Mouse (Mus musculus) G1E-ER4 (cell line): ENCODE measurements around the gene Sdc4. TPM values are rescaled to one million over a fixed set of nuclear protein-coding genes. Genes with fewer than 3 reads are reported as not detected.

Experiments
- GATA1 ChIP-seq: IDR thresholded peaks from one replicate; pipeline ENCODE4 v1.8.0; 2012; ENCODE audit warnings: low read length, inconsistent platforms
- polyA plus RNA-seq: library from polyadenylated mRNA; stranded (reverse); fragments of >175 nt; gene quantifications from 2 replicates; pipeline ENCODE4 v1.2.3, GENCODE M21; 2012

Gene Sdc4
- polyA plus RNA-seq, result not detected in 2 replicates

DNA sequence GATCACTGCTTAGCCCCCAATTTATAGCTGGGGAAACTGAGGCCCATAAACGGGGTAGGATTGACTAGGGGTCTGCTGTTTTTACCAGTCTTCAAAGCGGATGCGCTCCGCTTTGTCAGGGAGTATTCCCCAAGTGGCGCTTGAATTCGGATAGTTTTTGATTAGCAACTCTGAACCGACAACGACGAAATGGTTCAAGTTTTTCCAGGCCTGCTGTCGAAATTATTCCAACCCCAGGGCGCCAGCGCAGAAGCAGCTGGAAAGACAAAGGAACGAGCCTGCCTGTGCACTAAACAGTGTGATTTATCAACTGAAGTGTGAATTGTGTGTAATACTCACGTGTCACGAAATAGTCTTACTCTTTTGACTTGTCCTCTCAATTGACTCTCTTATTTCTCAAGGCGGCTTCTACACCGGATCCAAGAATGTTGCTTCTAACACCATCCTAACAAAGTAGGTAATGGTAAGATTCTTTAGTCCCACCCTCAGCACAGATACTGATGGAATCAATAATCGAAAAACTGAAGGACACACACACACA, at the start of gene Sdc4:
Gene Sdc4 (minus strand): TSS at position 428 of the 541 bp plus-strand sequence.
- no peak for TF ChIP-seq GATA1

DNA sequence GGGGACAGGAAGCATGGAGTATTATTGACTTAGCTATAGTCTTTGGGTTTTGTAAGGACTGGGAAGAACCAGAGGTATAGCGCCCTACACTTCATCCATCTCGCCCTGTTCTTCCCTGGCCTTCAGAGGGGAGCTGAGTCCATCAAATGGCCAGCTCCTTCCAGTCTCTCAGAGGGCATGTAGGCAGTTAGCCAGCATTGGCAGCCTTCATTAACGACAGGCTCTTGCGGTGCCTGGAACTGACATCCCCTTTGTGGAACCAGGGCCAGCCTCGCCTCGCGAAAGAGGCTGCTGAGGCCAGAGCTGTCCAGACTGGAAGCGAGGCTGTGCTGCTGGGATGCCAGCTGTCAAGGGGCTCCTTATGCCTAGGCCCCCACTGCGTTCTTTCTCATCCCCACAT, 44.1 kb upstream of the Sdc4 start:
- no peak for TF ChIP-seq GATA1

DNA sequence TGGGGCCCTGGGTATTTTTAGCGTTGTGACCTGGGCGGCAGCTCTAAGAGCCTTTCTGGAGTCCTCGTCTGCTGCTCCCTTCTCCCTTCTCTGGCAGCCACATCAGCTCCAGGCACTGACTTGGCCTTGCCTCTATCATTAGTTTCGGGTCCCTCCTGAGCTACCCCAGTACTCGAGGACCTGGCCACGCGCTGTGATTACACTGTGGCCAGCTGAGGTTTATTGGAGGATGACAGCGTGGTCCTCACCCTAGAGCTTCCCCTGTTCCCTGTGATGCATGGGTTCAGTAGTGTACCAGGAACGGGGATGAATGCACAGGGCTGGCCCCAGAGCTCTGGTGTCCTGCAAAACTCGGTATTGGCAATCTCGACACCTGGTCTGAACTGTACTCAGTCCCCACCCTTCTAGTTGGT, 43.4 kb upstream of the Sdc4 start:
- TF ChIP-seq GATA1, result no peak

DNA sequence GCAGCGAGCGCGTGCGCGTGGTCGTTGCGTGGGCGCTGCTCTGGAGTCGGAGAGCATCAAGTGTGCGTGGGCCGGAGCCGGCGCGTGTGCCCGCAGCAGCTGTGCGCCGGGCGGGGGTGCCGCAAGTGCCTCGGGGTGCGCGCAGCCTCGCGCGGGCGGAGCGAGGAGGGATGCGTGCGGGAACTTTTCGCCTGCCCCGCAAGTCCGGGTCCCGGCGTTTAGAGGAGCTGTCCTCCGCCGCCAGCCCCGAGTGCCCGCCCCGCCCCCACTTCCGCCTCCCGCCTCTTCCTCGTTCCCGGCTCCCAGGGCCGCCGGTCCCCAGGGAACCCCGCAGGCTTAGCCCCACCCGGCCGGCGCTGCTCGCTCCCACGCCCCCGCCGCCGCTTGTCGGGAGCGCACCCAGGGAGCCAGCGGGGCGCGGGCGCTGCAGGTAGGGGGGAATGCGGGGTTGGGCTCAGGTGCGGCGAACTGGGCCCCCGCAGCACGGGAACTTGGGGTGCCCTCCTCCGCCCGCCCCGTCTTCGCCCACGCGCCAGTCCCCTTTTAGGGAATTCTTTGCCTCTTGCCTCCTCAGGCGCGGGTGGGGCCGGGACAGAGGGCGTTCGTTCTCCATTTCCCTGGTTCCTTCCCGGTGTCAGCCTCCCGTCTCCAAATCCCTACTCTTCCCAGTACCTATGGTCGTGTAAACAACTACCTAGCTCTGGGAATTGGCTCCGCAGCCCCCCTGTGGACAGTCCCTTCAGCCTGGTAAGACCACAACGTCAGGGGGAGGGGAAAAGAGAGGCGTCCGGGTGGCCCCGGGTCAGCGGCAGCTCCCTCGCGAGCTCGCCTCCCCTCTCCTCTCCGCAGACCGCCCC, 42.8 kb upstream of the Sdc4 start:
- TF ChIP-seq GATA1, result no peak

DNA sequence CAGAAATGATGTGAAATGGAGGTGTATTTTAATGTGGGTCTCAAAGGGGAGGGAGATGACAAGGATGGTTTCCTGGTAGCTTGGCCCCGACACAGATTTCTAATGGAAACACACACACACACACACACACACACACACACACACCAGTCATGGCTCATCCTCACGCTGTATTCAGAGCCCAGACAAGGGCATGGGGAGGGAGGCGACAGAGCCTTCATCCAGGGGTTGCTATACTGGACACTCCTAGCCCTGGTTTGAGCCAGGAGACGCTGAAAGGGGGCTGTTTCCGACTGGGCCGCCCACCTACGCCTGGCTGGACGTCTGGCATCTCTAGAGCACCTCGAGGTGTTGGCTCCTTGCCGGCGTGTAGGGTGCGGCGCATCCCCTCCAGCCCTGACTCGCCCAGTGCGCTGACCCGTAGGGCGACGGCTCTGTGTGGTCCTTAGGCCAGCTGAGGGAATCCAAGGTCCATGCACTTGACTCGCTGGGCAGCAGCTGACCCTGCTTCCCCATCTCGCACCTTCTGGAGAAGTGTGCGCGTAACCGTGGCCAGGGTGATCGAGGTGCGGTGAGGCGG, 42.1 kb upstream of the Sdc4 start, which contains the start of gene Dbndd2:
Gene Dbndd2 (plus strand): TSS at position 426 of the 577 bp plus-strand sequence.
- TF ChIP-seq GATA1, result no peak

DNA sequence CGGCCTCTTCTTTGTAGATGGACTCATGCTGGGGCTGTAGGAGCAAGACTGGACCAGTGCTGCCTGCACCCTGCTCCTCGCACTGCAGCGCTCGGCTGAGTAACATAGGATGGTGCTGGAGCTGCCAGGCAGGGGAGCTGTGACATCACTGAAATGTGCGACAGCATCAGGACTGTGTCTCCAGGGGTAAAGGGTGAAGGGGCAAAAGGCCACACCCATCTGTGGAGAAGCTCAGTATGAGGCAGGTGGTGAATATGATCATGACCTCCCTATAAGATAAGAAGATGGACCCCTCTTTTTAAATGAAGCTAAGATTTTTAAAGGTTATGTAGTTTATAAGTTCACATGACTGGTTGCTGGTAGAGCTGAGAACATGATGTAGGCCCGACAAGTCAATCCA, 29.9 kb upstream of the Sdc4 start, which contains the start of gene Trp53tg5:
Gene Trp53tg5 (minus strand): TSS at position 101 of the 400 bp plus-strand sequence.
- no peak for TF ChIP-seq GATA1

DNA sequence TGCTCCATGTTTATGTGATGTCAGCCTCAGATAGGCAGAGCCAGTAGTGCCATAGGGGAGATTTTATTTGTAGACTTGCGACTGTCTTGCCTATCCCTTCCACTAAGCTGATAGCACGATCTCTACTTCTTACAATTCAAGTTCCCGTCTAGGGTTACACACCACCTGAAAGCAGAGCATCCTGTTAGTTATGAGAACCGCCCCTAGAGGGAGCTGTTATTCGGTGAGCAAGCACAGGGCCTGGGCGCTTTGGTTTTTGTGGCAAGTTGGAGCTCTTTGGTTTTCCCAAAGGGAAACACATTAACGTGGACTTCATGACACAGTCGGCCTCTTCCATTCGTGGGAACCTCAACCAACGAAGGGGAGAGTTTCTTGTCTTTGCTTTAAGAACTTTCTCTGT, 26.6 kb upstream of the Sdc4 start:
- no peak for TF ChIP-seq GATA1

DNA sequence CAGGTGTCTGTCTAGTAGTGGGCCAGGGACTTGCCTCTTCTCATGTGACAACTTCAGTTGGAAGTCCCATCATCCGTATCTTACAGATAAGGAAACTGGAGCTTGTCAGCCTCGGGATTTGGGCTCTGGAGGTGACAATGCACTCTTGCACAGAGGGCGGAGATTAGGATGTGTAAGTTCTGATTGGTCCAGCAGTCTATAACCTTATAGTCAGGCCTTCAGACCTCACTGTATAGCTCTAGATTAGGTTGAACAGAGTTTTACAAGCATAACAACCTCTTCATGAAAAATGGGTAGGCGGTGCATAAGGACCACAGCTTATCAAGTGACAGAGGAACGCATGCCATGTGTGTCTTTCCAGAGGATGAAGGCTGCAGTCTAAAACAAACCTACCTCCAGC, 23.1 kb upstream of the Sdc4 start:
- TF ChIP-seq GATA1, result peak; percentile 74

DNA sequence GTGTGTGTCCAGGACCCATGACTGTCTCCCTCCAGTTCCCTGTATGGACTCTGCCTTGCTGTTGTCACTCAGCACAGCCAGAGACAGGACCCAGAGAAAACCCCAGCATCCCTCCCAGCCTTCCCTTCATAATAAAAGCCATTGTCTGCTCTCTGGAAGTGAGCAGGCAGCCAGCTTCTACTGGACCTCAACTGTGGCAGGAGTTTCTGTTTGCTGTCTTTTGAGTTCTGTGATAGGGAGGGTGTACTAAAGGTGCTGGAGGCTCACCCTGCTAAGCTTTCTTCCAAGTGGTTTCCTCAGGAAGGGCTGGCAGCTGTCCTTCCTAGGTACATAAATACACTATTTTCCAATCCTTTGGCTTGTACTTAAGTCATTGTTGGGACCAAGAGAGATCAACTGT, 21.5 kb upstream of the Sdc4 start:
- no peak for TF ChIP-seq GATA1

DNA sequence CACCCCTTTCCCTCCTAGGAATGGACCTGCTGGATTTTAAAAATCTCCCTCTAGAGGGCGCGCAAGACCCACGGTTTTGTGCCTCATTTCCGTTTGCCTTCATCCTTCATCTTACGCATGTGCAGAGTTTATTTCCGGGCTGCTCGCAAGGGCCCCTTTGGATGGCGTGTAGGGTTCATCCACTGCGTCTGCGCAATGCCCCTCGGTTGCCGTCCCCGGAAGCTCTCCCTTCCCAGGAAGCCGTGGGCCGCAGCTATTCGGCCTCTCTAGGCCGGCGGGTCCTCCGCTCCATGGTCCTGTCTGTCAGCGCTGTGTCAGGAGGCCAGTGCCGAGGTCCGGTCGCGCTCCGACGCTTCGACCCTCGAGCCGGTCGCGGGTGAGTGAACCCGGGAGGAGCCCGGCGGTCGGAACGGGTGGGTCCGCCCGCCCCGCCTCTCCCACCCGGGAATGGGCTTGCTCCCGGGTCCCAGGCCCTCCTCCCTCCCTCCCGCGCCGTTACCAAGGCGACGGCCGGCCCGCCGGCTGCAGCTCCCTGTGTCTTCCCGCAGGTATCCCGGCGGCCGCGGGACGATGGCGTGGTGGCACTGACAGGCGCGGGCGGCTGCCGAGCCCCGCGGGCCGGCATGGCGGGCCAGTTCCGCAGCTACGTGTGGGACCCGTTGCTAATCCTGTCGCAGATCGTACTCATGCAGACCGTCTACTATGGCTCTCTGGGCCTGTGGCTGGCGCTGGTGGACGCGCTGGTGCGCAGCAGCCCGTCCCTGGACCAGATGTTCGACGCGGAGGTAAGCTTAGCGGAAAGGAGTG, 17.3 kb upstream of the Sdc4 start, which contains the start of gene Gm20458:
Gene Gm20458 (plus strand): TSS at position 223 of the 807 bp plus-strand sequence.
- TF ChIP-seq GATA1, result no peak

DNA sequence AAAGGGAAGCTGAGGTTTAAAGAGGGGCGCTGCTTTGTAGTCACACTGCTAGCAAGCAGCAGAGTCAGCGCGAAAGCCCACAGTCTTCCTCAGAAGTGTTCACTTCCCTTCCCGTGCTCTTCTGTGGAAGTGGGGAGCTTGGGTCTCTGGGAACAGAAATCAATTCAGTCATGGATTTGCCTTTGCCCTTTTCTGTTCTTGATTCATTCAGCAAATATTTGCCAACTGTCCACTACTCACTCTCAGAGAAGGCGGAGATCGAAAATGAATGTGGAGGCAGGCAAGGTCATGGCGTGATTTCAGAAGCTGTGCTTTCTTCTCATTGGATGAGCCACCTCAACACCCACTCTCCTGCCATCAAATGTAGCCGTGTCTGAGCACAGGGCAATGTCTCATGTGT, 14.8 kb upstream of the Sdc4 start:
- no peak for TF ChIP-seq GATA1

DNA sequence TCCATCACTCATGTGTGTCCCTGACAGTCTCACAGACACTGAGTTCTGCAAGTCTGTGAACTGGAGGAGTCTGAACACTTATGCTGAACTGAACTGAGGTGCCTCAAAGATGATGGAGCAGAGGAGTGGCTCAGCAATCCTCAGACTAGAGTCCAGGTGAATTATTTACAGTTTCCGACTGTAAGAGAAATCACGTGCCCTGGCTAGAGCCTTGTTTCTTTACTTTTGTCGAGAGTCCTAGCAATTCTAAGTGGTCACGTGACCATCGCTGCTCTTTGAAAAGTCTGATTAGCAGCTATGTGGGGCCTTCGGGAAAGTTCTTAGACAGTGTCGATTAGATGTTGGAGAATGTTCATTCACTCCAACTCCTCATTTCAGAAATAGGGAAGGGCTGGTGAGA, 14.3 kb upstream of the Sdc4 start:
- no peak for TF ChIP-seq GATA1

DNA sequence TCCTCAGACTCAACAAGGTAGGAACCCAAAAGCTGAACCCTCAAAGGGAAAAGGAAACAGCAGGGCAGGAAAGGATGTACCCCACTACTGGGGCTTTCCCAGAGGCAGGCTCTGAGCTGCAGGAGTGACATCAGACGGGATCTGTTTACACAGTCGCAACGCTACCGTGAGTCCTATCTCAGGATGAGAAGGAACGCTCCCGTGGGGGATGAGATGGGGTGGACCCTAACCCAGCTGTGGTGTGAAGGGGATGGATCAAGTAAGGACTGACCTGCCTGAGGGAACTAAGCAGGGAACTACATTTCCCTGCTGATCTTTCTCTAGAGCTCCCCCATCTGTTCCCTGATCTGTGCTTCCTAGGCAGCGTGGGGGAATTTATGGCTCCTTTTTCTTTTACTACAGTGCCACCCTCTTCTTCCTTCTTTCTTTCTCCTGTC, 13.2 kb upstream of the Sdc4 start, which contains the start of gene Sys1:
Gene Sys1 (plus strand): TSS at position 101 of the 437 bp plus-strand sequence.
- TF ChIP-seq GATA1, result no peak

DNA sequence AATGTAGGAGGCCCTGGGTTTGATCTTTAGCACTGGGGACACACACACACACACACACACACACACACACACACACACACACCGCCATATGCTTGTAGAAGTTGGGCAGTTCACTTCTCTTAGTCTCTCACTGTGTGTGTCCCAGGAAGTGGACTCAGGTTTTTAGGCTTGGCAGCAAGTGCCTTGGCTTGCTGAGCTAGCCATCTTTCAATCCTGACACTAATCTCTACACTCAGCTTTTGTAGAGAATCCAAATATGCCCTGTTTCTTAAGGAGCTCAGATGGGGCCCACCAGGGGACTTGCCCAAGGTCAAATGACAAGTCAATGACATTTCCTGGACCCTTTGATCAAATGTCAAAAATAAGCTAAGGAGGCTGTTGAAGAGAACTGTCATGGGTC, 12.7 kb upstream of the Sdc4 start:
- no peak for TF ChIP-seq GATA1

DNA sequence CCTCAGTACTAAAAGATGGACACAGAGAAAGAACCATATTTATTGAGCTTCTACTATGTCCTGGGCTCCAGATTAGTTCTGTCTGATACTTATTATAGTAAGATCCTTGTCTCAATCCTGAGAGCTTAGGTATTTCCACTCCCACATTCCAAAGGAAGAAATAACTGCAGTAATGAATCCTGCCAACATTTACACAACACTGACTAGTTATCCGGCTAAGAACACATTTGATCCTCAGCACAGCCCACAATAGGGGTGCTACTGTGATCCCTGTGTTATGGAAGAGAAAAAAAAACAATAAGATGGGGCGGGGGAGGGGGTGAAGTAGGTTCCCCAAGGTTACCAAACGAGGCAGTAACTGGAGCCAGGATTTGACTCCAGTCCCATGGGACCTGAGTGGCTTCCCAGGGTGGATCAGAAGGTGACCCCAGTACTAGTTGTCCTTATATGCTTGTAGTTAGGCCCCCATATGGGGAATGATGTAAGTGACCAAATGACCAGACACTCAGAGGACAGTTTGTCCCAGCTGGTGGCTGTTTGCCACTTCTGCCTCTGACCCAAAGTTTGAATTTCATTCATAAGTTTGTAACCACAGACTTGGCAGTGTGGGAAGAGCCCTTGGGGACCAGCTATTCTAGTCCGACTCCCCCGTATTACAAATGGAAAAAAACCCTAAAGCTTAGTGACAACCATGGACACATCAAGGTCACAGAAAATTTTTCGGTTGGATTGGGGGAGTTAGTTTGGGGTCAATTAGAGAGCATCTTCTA, 11.9 kb upstream of the Sdc4 start:
- TF ChIP-seq GATA1, result no peak

DNA sequence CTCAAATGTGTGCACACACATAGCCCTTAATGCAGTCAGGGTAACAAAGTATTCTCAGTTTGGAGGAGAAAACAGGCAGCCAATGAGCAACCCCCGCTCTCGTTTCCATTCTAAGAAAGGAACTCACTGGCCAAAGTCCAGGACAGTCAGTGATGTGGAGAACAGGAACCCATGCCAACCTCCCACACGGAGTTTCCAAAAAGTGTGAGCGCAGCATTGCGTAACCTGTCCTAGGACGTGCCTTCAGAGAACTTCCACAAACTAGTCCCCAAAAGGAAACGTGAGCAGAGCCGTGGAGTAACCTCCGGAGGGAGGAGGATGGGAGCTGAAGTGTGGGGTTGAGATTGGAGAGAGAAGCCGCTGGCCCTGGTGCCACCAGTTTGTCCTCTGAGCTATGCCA, 11.2 kb upstream of the Sdc4 start:
- no peak for TF ChIP-seq GATA1
